Mouse (Mus musculus) ES-E14 (cell line): ENCODE results near the gene Olfr957.

ENCODE experiments used
- HCFC1 ChIP-seq: IDR thresholded peaks from 2 replicates; pipeline ENCODE4 v1.6.1; 2012; ENCODE audit warnings: low read length, inconsistent platforms, borderline replicate concordance; ENCODE audit not compliant: insufficient read depth
- MAFK ChIP-seq: IDR thresholded peaks from 2 replicates; pipeline ENCODE4 v1.6.1; 2014; ENCODE audit warnings: mild to moderate bottlenecking, low read depth, low read length, inconsistent platforms; ENCODE audit not compliant: insufficient read depth

DNA sequence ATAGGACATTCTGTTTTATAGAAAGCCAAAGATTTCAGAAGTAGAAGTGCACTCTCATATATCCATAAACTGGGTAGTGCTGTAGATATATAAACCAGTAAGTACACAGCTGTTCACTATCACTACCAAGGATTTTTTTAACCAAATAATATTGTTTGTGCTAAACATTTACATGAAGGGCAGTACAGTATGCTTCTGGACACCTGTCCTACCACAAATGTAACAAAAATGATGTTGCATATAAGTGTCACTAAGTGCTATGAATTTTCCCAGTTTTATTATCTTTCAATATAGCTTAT lies 42.7 kb upstream of the Olfr957 start:
- TF ChIP-seq MAFK (no peak), HCFC1 (no peak)
